Mouse (Mus musculus) heart, adult 8-10 months (tissue): ENCODE results near the gene Tnpo1. TPM values are rescaled to one million over a fixed set of nuclear protein-coding genes. Genes with fewer than 3 reads are reported as not detected.
A peak's percentile ranks its signal among the peaks of the same experiment; 100 is the strongest.

Experiments used
- DNase-seq: peaks from one replicate; pipeline ENCODE4 v3.0.0; 2022; ENCODE audit warnings: low spot score
- total RNA-seq, 4 experiments: library from RNA; stranded (reverse); gene quantifications; 2 replicates each; pipeline ENCODE4 v1.2.4; 2022

Gene Tnpo1
- total RNA-seq, 4 experiments from 2014 or later: 60.0 to 73.3 (median 64.3) TPM

- DNase-seq: peak; percentile 81
Observed at GRCm38 (mm10) chr13:98925486-98926212, 535 bp downstream of the Tnpo1 start.

- DNase-seq: no peak
Observed at GRCm38 (mm10) chr13:98924897-98925485, 1.2 kb downstream of the Tnpo1 start.

- DNase-seq: no peak
Observed at GRCm38 (mm10) chr13:98922806-98923205, 3.4 kb downstream of the Tnpo1 start.

GRCm38 (mm10) chr13:98921276-98921675 lies 4.9 kb downstream of the Tnpo1 start:
- DNase-seq: no peak

GRCm38 (mm10) chr13:98920300-98920699 lies 5.9 kb downstream of the Tnpo1 start:
- no peak for DNase-seq

- DNase-seq: no peak
Observed at GRCm38 (mm10) chr13:98919695-98920094, 6.5 kb downstream of the Tnpo1 start.

- DNase-seq: no peak
Observed at GRCm38 (mm10) chr13:98917851-98918250, 8.3 kb downstream of the Tnpo1 start.

- DNase-seq: no peak
Observed at GRCm38 (mm10) chr13:98915591-98915990, 10.6 kb downstream of the Tnpo1 start.

GRCm38 (mm10) chr13:98914844-98915212 lies 11.4 kb downstream of the Tnpo1 start:
- no peak for DNase-seq

- no peak for DNase-seq
Observed at GRCm38 (mm10) chr13:98914010-98914843, 12.0 kb downstream of the Tnpo1 start.

- DNase-seq: no peak
Observed at GRCm38 (mm10) chr13:98913196-98913595, 13.0 kb downstream of the Tnpo1 start.

GRCm38 (mm10) chr13:98912602-98913001 lies 13.6 kb downstream of the Tnpo1 start:
- no peak for DNase-seq

GRCm38 (mm10) chr13:98910801-98911200 lies 15.4 kb downstream of the Tnpo1 start:
- no peak for DNase-seq

- DNase-seq: no peak
Observed at GRCm38 (mm10) chr13:98904608-98905007, 21.6 kb downstream of the Tnpo1 start.

- DNase-seq: no peak
Observed at GRCm38 (mm10) chr13:98902366-98903025, 23.7 kb downstream of the Tnpo1 start.

- DNase-seq: no peak
Observed at GRCm38 (mm10) chr13:98899550-98899949, 26.6 kb downstream of the Tnpo1 start.

GRCm38 (mm10) chr13:98897577-98897976 lies 28.6 kb downstream of the Tnpo1 start:
- no peak for DNase-seq

- DNase-seq: no peak
Observed at GRCm38 (mm10) chr13:98896434-98897126, 29.6 kb downstream of the Tnpo1 start.

- DNase-seq: no peak
Observed at GRCm38 (mm10) chr13:98896013-98896412, 30.2 kb downstream of the Tnpo1 start.

GRCm38 (mm10) chr13:98894900-98895299 lies 31.3 kb downstream of the Tnpo1 start:
- no peak for DNase-seq

- no peak for DNase-seq
Observed at GRCm38 (mm10) chr13:98891443-98891842, 34.7 kb downstream of the Tnpo1 start.
